Mouse (Mus musculus) heart, postnatal 0 days (tissue): ENCODE results near the gene Vrk3. TPM values are rescaled to one million over a fixed set of nuclear protein-coding genes. Genes with fewer than 3 reads are reported as not detected.
"Not testable (repeated sequence)": the region's sequence is repeated elsewhere in the genome, so short reads cannot be mapped to it uniquely, and the experiment has no call there.

Experiments
- ATAC-seq: fragments of 200-750 bp; cut with Nextera tagmentation; 2 replicates; pipeline ENCODE4 v1.8.0; 2017; ENCODE audit warnings: low read depth, moderate number of reproducible peaks, moderate library complexity; ENCODE audit not compliant: insufficient read depth
- DNase-seq: peaks from one replicate; pipeline ENCODE4 v3.0.0-alpha.2; 2016; ENCODE audit warnings: low spot score
- H3K27ac ChIP-seq: fragments of 300-500 bp; sonication (generic); 2 replicates; pipeline ENCODE4 v1.5.1; 2014; ENCODE audit warnings: low read depth, mild to moderate bottlenecking
- H3K27me3 ChIP-seq: fragments of 300-500 bp; sonication (generic); 2 replicates; pipeline ENCODE4 v1.6.1; 2014; ENCODE audit warnings: low read length, mixed read lengths; ENCODE audit not compliant: control insufficient read depth, insufficient read depth
- H3K36me3 ChIP-seq: fragments of 300-500 bp; sonication (generic); replicated peaks from 2 replicates; pipeline ENCODE4 v1.6.1; 2014; ENCODE audit warnings: low read length, mixed read lengths; ENCODE audit not compliant: control insufficient read depth, insufficient read depth
- H3K4me1 ChIP-seq: fragments of 300-500 bp; sonication (generic); 2 replicates; pipeline ENCODE4 v1.6.1; 2014; ENCODE audit warnings: antibody characterized with exemption; ENCODE audit not compliant: control insufficient read depth, insufficient read depth
- H3K4me2 ChIP-seq: fragments of 300-500 bp; sonication (generic); 2 replicates; pipeline ENCODE4 v1.6.1; 2014; ENCODE audit warnings: low read depth, mild to moderate bottlenecking, low read length, moderate library complexity
- H3K4me3 ChIP-seq: fragments of 300-500 bp; sonication (generic); 2 replicates; pipeline ENCODE4 v1.5.1; 2014; ENCODE audit warnings: low read depth, low read length
- H3K9ac ChIP-seq: fragments of 300-500 bp; sonication (generic); replicated peaks from 2 replicates; pipeline ENCODE4 v1.6.1; 2014; ENCODE audit warnings: low read depth, low read length, mixed read lengths
- H3K9me3 ChIP-seq: fragments of 300-500 bp; sonication (generic); replicated peaks from 2 replicates; pipeline ENCODE4 v1.6.1; 2016; ENCODE audit warnings: low read length; ENCODE audit not compliant: control insufficient read depth
- CTCF ChIP-seq: IDR thresholded peaks from 2 replicates; pipeline ENCODE4 v1.5.1; 2016; ENCODE audit warnings: antibody characterized with exemption, control low read depth, low read depth
- EP300 ChIP-seq: IDR thresholded peaks from 2 replicates; pipeline ENCODE4 v1.6.1; 2016; ENCODE audit warnings: antibody characterized with exemption, low read depth
- WGBS: fragments of 180-500 bp; shearing (Covaris S2); extraction: QIAGEN DNeasy Blood & Tissue Kit; methylation state at CpG from one replicate; pipeline ENCODE4 v1.1.7; 2014; 5-methylcytosine and 5-hydroxymethylcytosine counted together
- polyA plus RNA-seq: library from polyadenylated mRNA; unstranded; fragments of >200 nt; fragmentation: Nextera tagmentation; extraction: Ambion mirVana; gene quantifications from 2 replicates; pipeline ENCODE4 v1.2.1, GENCODE M21; 2015
- total RNA-seq: library from RNA; depleted of rRNA; stranded (reverse); fragments of >200 nt; gene quantifications from 2 replicates; pipeline ENCODE4 v1.2.3, GENCODE M21; 2014; ENCODE audit warnings: low replicate concordance

The Vrk3 gene
- total and polyA plus RNA-seq, 2 experiments from 2014 or later, result 25.7 to 28.7 TPM

DNA sequence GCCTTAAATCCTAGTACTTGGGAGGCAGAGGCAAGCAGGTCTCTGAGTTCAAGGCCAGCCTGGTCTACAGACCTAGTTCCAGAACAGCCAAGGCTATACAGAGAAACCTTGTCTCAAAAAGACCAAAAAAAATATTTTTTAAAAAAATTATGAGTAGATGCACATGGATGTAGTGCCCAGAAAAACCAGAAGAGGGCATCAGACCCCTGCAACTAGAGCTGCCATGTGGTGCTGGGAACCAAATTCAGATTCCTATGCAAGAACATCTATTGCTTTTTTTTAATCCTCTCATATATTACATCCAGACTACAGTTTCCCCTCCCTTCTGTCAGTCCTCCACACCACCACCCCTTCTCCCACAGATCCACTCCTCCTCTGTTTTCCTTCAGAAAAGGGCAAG is 41.9 kb upstream of the Vrk3 start:
- no peak for DNase-seq
- no peak for ATAC-seq
- H3K36me3 ChIP-seq, result no peaks in the 10 kb centered on the region
- no peak overlapping the region for H3K4me2 ChIP-seq
- no peak overlapping the region for H3K27ac ChIP-seq
- no peak overlapping the region for H3K9ac ChIP-seq
- no peaks in the 10 kb centered on the region for H3K4me1 ChIP-seq
- 0 out of 2 replicates have a peak, but pooled peaks cover 3% of the 10 kb centered on the region for H3K9me3 ChIP-seq
- TF ChIP-seq CTCF, result no peak
- no peaks in the 10 kb centered on the region for H3K27me3 ChIP-seq
- H3K4me3 ChIP-seq, result no peak overlapping the region

DNA sequence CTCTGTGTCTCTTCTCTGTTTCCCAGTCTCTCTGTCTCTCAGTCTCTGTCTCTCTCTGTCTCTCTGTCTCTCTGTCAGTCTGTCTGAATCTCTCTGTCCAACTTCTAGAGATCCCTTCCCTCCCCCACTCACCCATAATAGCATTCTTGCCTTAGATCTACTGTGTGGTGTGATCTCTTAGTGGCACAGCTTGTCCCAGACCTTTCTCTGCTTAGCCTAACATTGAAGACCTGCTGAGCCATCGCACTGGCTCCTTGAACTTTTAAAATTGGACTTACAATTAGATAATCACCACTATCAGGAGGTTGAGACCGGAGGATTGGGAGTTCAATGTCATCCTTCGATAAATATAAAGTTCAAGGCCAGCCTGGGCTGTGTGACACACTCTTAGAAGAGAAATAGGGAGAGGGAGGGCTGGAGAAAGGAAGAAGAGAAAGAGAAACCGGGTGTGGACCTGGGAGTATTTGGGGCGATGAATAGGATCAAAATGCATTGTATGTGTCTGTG is 41.0 kb upstream of the Vrk3 start:
- Histone ChIP-seq H3K4me2 (no peak overlapping the region), H3K36me3 (no peaks in the 10 kb centered on the region), H3K27ac (no peak overlapping the region), H3K4me3 (no peak overlapping the region), H3K9me3 (0 out of 2 replicates have a peak, but pooled peaks cover 3% of the 10 kb centered on the region), H3K9ac (no peak overlapping the region), H3K4me1 (no peaks in the 10 kb centered on the region), H3K27me3 (no peaks in the 10 kb centered on the region)
- ATAC-seq (no peak), DNase-seq (no peak)
- TF ChIP-seq EP300, result no peak
- no peak for TF ChIP-seq CTCF
- 81% methylated on average over 5 of the region's 5 CpGs for WGBS

DNA sequence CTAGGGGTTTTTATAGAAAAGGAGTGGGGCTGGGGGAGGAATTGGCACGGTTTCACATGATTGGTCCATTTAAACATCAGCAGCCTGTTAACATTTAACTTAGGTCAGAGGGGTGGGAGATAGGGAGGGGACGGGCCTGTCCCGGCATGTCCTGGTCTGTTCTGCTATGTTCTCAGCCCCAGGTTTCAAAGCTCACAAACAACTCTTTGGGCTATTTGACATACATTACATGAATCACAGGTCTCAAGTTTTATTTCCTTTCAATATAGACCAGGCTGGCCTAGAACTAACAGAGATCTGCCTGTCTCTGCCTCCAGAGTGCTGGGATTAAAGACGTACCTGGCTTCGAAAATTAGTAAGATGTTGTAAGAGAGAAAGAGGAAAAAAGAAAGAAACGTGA is 40.1 kb upstream of the Vrk3 start:
- not testable (repeated sequence) for DNase-seq, H3K9me3 ChIP-seq, H3K4me2 ChIP-seq, H3K4me1 ChIP-seq, H3K27ac ChIP-seq, H3K4me3 ChIP-seq, H3K9ac ChIP-seq, H3K36me3 ChIP-seq, ATAC-seq, H3K27me3 ChIP-seq
- WGBS, result 81% methylated on average over 5 of the region's 6 CpGs

DNA sequence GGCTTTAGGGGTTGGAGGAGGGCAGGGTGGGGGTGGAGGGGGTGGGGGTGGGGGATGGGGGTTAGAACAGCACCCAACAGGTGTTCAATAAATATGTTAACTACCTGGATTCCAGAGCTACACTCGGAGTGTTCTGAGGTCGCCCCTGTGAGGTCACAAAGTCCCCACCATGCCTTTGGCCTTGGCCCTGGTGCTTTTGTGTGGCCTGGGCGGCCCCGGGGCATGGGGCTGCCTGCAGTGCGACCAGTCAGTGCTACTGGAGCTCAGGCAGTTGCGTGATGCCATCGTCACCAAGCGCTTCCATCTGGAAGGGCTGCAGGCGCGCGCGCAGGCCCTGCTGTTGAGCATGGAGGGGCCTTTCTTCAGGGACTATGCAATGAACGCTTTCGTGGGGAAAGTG is 39.6 kb upstream of the Vrk3 start, which contains the start of gene Izumo2:
Gene Izumo2 (plus strand): TSS at position 169 of the 400 bp plus-strand sequence.
- TF ChIP-seq CTCF (no peak), EP300 (no peak)
- Histone ChIP-seq H3K27ac (no peak within 1 kb of the TSS), H3K9me3 (0 out of 2 replicates have a peak, but pooled peaks cover 3% of the 10 kb centered on the region), H3K27me3 (no peaks in the 10 kb centered on the region), H3K4me2 (no peak within 1 kb of the TSS), H3K9ac (no peak within 1 kb of the TSS), H3K4me1 (no peaks in the 10 kb centered on the region), H3K36me3 (no peaks in the 10 kb centered on the region), H3K4me3 (no peak within 1 kb of the TSS)
- DNase-seq (no peak), ATAC-seq (no peak)
- WGBS, result 70% methylated on average over 14 of the region's 14 CpGs

GRCm38 (mm10) chr7:44709881-44710280 is 38.3 kb upstream of the Vrk3 start:
- Histone ChIP-seq H3K36me3 (no peaks in the 10 kb centered on the region), H3K4me1 (no peaks in the 10 kb centered on the region), H3K9ac (no peak overlapping the region), H3K4me2 (no peak overlapping the region), H3K27ac (no peak overlapping the region), H3K27me3 (no peaks in the 10 kb centered on the region), H3K9me3 (0 out of 2 replicates have a peak, but pooled peaks cover 3% of the 10 kb centered on the region), H3K4me3 (no peak overlapping the region)
- ATAC-seq, result no peak
- WGBS, result 79% methylated on average over 5 of the region's 5 CpGs
- DNase-seq, result no peak
- no peak for TF ChIP-seq EP300
- TF ChIP-seq CTCF, result no peak

DNA sequence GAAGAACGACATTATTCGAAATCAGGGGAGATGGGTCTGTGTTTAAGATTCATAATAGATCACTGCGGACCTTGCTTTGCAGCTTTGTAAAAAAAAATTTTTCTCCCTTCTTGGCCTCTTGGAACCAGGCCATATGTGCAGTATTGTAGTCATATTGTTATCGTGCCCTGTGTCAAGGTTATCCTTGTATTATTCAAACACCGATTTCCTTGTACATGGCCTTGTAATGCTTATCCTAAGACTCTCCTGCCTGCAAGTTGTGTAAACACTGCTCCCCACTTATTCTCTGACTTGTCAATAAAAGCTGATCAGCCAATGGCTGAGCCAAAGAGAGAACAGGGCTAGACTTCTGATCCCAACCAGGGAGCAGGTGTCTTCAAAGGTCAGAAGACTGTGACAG is 26.2 kb upstream of the Vrk3 start:
- 69% methylated on average over 5 of the region's 5 CpGs for WGBS
- no peaks in the 10 kb centered on the region for H3K36me3 ChIP-seq
- H3K4me2 ChIP-seq, result no peak overlapping the region
- H3K9me3 ChIP-seq, result no peaks in the 10 kb centered on the region
- no peaks in the 10 kb centered on the region for H3K27me3 ChIP-seq
- DNase-seq (no peak), ATAC-seq (no peak)
- no peak overlapping the region for H3K9ac ChIP-seq
- TF ChIP-seq CTCF (no peak), EP300 (no peak)
- H3K4me1 ChIP-seq, result no peaks in the 10 kb centered on the region
- H3K27ac ChIP-seq, result no peak overlapping the region
- H3K4me3 ChIP-seq, result no peak overlapping the region
